ENCODE assay signal across 8 mouse cellular contexts in genomic region chr2:30063791-30064190, GRCm38 (mm10). TPM values are rescaled to one million over a fixed set of nuclear protein-coding genes. Genes with fewer than 3 reads are reported as not detected.
A peak's percentile ranks its signal among the peaks of the same experiment; 100 is the strongest.
DNase-seq lines count a peak whose midpoint lies in the region; ATAC-seq and TF ChIP-seq lines count a peak whose summit lies in the region.

No protein-coding gene starts in this region.

- peaks cover 5% of the 10 kb centered on the region; the same call in 1 of the 2 replicates for H3K36me3 ChIP-seq in heart, embryonic 16.5 days (ENCODE audit: control insufficient read depth, insufficient read depth)
- peaks cover 20% of the 10 kb centered on the region for H3K36me3 ChIP-seq in G1E (replicated peaks)
- H3K36me3 ChIP-seq in hindbrain, embryonic 15.5 days = peaks cover 3% of the 10 kb centered on the region
- H3K36me3 ChIP-seq in midbrain, embryonic 13.5 days = peaks cover 3% of the 10 kb centered on the region

- TF ChIP-seq CTCF in G1E (IDR thresholded peaks at IDR 0.05; ENCODE audit: low read depth, low read length) = no peak

- peaks cover 26% of the 10 kb centered on the region for H3K4me1 ChIP-seq in heart, embryonic 16.5 days (ENCODE audit: control insufficient read depth, insufficient read depth, low read length)
- peaks cover 54% of the 10 kb centered on the region for H3K4me1 ChIP-seq in G1E (ENCODE audit: insufficient read depth, low read depth, low read length)
- peaks cover 48% of the 10 kb centered on the region for H3K4me1 ChIP-seq in hindbrain, embryonic 15.5 days (replicated peaks)
- H3K4me1 ChIP-seq in midbrain, embryonic 13.5 days (replicated peaks) = peaks cover 48% of the 10 kb centered on the region

- H3K4me2 ChIP-seq in heart, embryonic 16.5 days (ENCODE audit: low read depth, low read length) = peak overlapping the region; percentile 87
- peak overlapping the region; percentile 94 for H3K4me2 ChIP-seq in hindbrain, embryonic 15.5 days
- H3K4me2 ChIP-seq in midbrain, embryonic 13.5 days (replicated peaks) = peak overlapping the region; percentile 72

- peak overlapping the region; percentile 95 for H3K27ac ChIP-seq in heart, embryonic 16.5 days (ENCODE audit: low read length)
- H3K27ac ChIP-seq in hindbrain, embryonic 15.5 days (replicated peaks) = no peak overlapping the region
- no peak overlapping the region for H3K27ac ChIP-seq in midbrain, embryonic 13.5 days

- DNase-seq in heart, postnatal 10 days = no peak
- DNase-seq in G1E (ENCODE audit: low spot score) = no peak
- DNase-seq in thymus, adult 18-20 months = no peak
- no peak for DNase-seq in adrenal gland, adult 18-20 months (ENCODE audit: low spot score in 2 of 2)

- WGBS in heart, embryonic 16.5 days = 21% methylated on average over 3 of the region's 3 CpGs
- WGBS in hindbrain, embryonic 15.5 days = 9% methylated on average over 3 of the region's 3 CpGs
- 7% methylated on average over 3 of the region's 3 CpGs for WGBS in midbrain, embryonic 13.5 days

- ATAC-seq in heart, embryonic 16.5 days (replicated peaks; ENCODE audit: extremely low read depth, insufficient read depth, low FRiP score) = no peak
- ATAC-seq in G1E (ENCODE audit: extremely low read depth, insufficient number of reproducible peaks, low FRiP score, poor library complexity, severe bottlenecking) = no peak
- no peak for ATAC-seq in hindbrain, embryonic 15.5 days (ENCODE audit: low FRiP score, low read depth)
- no peak for ATAC-seq in midbrain, embryonic 13.5 days
- no peak for ATAC-seq in megakaryocyte progenitor cell, adult 5-6 weeks (replicated peaks; ENCODE audit: poor library complexity)

- H3K9ac ChIP-seq in heart, embryonic 16.5 days (ENCODE audit: low read length) = peak overlapping the region; percentile 80
- H3K9ac ChIP-seq in hindbrain, embryonic 15.5 days = no peak overlapping the region
- H3K9ac ChIP-seq in midbrain, embryonic 13.5 days (replicated peaks) = no peak overlapping the region

- H3K9me3 ChIP-seq in heart, embryonic 16.5 days (replicated peaks; ENCODE audit: control insufficient read depth, low read length) = no peaks in the 10 kb centered on the region
- no peaks in the 10 kb centered on the region for H3K9me3 ChIP-seq in G1E (replicated peaks)
- H3K9me3 ChIP-seq in hindbrain, embryonic 15.5 days = no peaks in the 10 kb centered on the region
- no peaks in the 10 kb centered on the region for H3K9me3 ChIP-seq in midbrain, embryonic 13.5 days

- intact Hi-C loops in heart, postnatal 10 days (cut with DNase I) = loop anchor here (2.0 kb wide), 1 partner anchor 15 kb away; the partner anchor contains the start of gene Wdr34

- H3K4me3 ChIP-seq in heart, embryonic 16.5 days (ENCODE audit: low read length) = peak overlapping the region; percentile 68
- H3K4me3 ChIP-seq in G1E (ENCODE audit: low read depth, low read length) = peak overlapping the region; percentile 80
- 0 out of 2 replicates have a peak overlapping the region, but pooled peaks have one; percentile 52 for H3K4me3 ChIP-seq in hindbrain, embryonic 15.5 days
- peak overlapping the region; percentile 48 for H3K4me3 ChIP-seq in midbrain, embryonic 13.5 days (replicated peaks)

- H3K27me3 ChIP-seq in heart, embryonic 16.5 days (ENCODE audit: control insufficient read depth, insufficient read depth, low read length) = no peaks in the 10 kb centered on the region
- no peaks in the 10 kb centered on the region for H3K27me3 ChIP-seq in G1E (ENCODE audit: insufficient read depth, low read length)
- H3K27me3 ChIP-seq in hindbrain, embryonic 15.5 days = no peaks in the 10 kb centered on the region
- no peaks in the 10 kb centered on the region for H3K27me3 ChIP-seq in midbrain, embryonic 13.5 days

RNA-seq across cellular contexts. Expression of gene Set, which starts 6.6 kb away (rescaled TPM):
- 198 and 217 TPM in 2 replicates for polyA plus RNA-seq in heart, embryonic 16.5 days (2015; fragmentation: Nextera tagmentation; extraction: Ambion mirVana)
- total RNA-seq in heart, postnatal 10 days (2021) = 100 to 1,000 TPM; 131 to 149 TPM
- total RNA-seq in G1E (2014; fragmentation: Nextera tagmentation) (751 and 948 TPM in 2 replicates), G1E (2017) (667 and 849 TPM in 2 replicates)
- 806 and 885 TPM in 2 replicates for polyA plus RNA-seq in G1E (2012)
- 315 and 329 TPM in 2 replicates for polyA plus RNA-seq in hindbrain, embryonic 15.5 days (2015; fragmentation: Nextera tagmentation; extraction: Ambion mirVana)
- polyA plus RNA-seq in midbrain, embryonic 13.5 days (2015; fragmentation: Nextera tagmentation; extraction: Ambion mirVana) = 448 and 482 TPM in 2 replicates
- 100 to 1,000 TPM; 210 to 272 TPM for total RNA-seq in adrenal gland, adult 18-20 months (2021)
- total RNA-seq in megakaryocyte progenitor cell, adult 5-6 weeks (2015) = 465 and 470 TPM in 2 replicates
- 1,489 and 2,093 TPM in 2 replicates for total RNA-seq in megakaryocyte progenitor cell, adult 5-6 weeks (2017)

RNA-seq across cellular contexts. Expression of gene Pkn3, which starts 13.7 kb away (rescaled TPM):
- 9.4 and 11.7 TPM in 2 replicates for polyA plus RNA-seq in heart, embryonic 16.5 days (2015; fragmentation: Nextera tagmentation; extraction: Ambion mirVana)
- 10 to 100 TPM; 11.4 to 12.9 TPM for total RNA-seq in heart, postnatal 10 days (2021)
- total RNA-seq in G1E (2014; fragmentation: Nextera tagmentation) (1.6 and 2.4 TPM in 2 replicates), G1E (2017) (4.5 and 5.9 TPM in 2 replicates)
- polyA plus RNA-seq in G1E (2012) = 13.3 and 14.5 TPM in 2 replicates
- 2.4 and 2.8 TPM in 2 replicates for polyA plus RNA-seq in hindbrain, embryonic 15.5 days (2015; fragmentation: Nextera tagmentation; extraction: Ambion mirVana)
- 2.8 and 3.8 TPM in 2 replicates for polyA plus RNA-seq in midbrain, embryonic 13.5 days (2015; fragmentation: Nextera tagmentation; extraction: Ambion mirVana)
- 1 to 10 TPM; 5.6 to 6.2 TPM for total RNA-seq in adrenal gland, adult 18-20 months (2021)
- 3.1 and 3.6 TPM in 2 replicates for total RNA-seq in megakaryocyte progenitor cell, adult 5-6 weeks (2015)
- total RNA-seq in megakaryocyte progenitor cell, adult 5-6 weeks (2017) = 7.9 and 10.2 TPM in 2 replicates

RNA-seq across cellular contexts. Expression of gene Wdr34, which starts 15.1 kb away (rescaled TPM):
- 24.1 and 25.6 TPM in 2 replicates for polyA plus RNA-seq in heart, embryonic 16.5 days (2015; fragmentation: Nextera tagmentation; extraction: Ambion mirVana)
- 10 to 100 TPM in 1 of 2 experiments, 1 to 10 TPM in 1; 9.1 to 11.6 TPM for total RNA-seq in heart, postnatal 10 days (2021)
- 15.1 and 17.9 TPM in 2 replicates for total RNA-seq in G1E (2014; fragmentation: Nextera tagmentation)
- total RNA-seq in G1E (2017) = 9.6 and 13.5 TPM in 2 replicates
- polyA plus RNA-seq in G1E (2012) = 35.5 and 38.4 TPM in 2 replicates
- polyA plus RNA-seq in hindbrain, embryonic 15.5 days (2015; fragmentation: Nextera tagmentation; extraction: Ambion mirVana) = 73.9 and 79.0 TPM in 2 replicates
- polyA plus RNA-seq in midbrain, embryonic 13.5 days (2015; fragmentation: Nextera tagmentation; extraction: Ambion mirVana) = 59.6 and 62.3 TPM in 2 replicates
- total RNA-seq in adrenal gland, adult 18-20 months (2021) = 10 to 100 TPM; 15.9 to 18.3 TPM
- 9.5 and 18.5 TPM in 2 replicates for total RNA-seq in megakaryocyte progenitor cell, adult 5-6 weeks (2015)
- total RNA-seq in megakaryocyte progenitor cell, adult 5-6 weeks (2017) = 9.4 and 10.3 TPM in 2 replicates

RNA-seq across cellular contexts. Expression of gene Zdhhc12, which starts 29.7 kb away (rescaled TPM):
- polyA plus RNA-seq in heart, embryonic 16.5 days (2015; fragmentation: Nextera tagmentation; extraction: Ambion mirVana) = 29.4 and 30.8 TPM in 2 replicates
- 1 to 10 TPM; 7.5 to 7.8 TPM for total RNA-seq in heart, postnatal 10 days (2021)
- total RNA-seq in G1E (2014; fragmentation: Nextera tagmentation) (25.4 and 29.4 TPM in 2 replicates), G1E (2017) (9.5 and 10.3 TPM in 2 replicates)
- polyA plus RNA-seq in G1E (2012) = 31.0 and 31.4 TPM in 2 replicates
- polyA plus RNA-seq in hindbrain, embryonic 15.5 days (2015; fragmentation: Nextera tagmentation; extraction: Ambion mirVana) = 26.3 and 27.7 TPM in 2 replicates
- polyA plus RNA-seq in midbrain, embryonic 13.5 days (2015; fragmentation: Nextera tagmentation; extraction: Ambion mirVana) = 18.9 and 19.0 TPM in 2 replicates
- total RNA-seq in adrenal gland, adult 18-20 months (2021) = 10 to 100 TPM in 1 of 2 experiments, 1 to 10 TPM in 1; 9.7 to 15.6 TPM
- total RNA-seq in megakaryocyte progenitor cell, adult 5-6 weeks (2015) = 17.4 and 18.2 TPM in 2 replicates
- total RNA-seq in megakaryocyte progenitor cell, adult 5-6 weeks (2017) = 10.7 and 13.3 TPM in 2 replicates
